Mouse (Mus musculus): ENCODE measurements around the gene Gucd1.

GRCm38 (mm10) chr10:75534216-75534615, 16.4 kb upstream of the Gucd1 start:
- TF ChIP-seq CTCF (IDR thresholded peaks at IDR 0.05; ENCODE audit: low read depth) (no peak), EP300 (IDR thresholded peaks at IDR 0.05; ENCODE audit: low read depth) (no peak)

Data from heart, postnatal 0 days (tissue).